Mouse (Mus musculus): ENCODE data around the gene Dcaf8.

GRCm38 (mm10) chr1:172200871-172201447 is 53.1 kb downstream of the Dcaf8 start:
- TF ChIP-seq POLR2A (IDR thresholded peaks at IDR 0.05; ENCODE audit: borderline replicate concordance, control insufficient read depth, low read depth, low read length), result no peak
- no peak for TF ChIP-seq CTCF (IDR thresholded peaks at IDR 0.05; ENCODE audit: control insufficient read depth, insufficient read depth, low read length)
